Mouse (Mus musculus) liver, adult (tissue): ENCODE measurements at regions not wholly inside any gene's neighbourhood (a gene's known extent, or its start where the extent isn't known, plus 50 kb on each side); places are given as distances from the start of the nearest gene placed in this dataset.

Experiments
- GATA4 ChIP-seq: IDR thresholded peaks from 2 replicates; pipeline ENCODE4 v1.6.1; 2014; ENCODE audit warnings: mild to moderate bottlenecking, low read length; ENCODE audit not compliant: insufficient replicate concordance

DNA sequence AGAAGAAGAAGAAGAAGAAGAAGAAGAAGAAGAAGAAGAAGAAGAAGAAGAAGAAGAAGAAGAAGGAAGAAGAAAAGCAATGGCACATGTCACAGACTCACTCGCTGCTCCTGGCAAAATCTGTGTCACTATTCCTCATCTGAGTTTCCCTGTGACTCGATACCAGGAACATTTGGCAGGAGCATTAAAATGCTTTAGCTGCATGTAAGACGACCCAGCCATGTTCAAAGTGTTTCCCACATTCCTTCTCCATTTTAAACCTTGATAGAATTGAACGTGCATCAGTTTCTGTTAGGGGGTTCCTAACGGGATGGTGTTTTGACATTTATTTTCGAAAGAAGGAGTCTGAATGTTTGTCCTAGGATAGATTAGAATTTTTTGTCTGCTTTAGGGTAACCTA, 51.2 kb upstream of the Pja2 start:
- no peak for TF ChIP-seq GATA4

DNA sequence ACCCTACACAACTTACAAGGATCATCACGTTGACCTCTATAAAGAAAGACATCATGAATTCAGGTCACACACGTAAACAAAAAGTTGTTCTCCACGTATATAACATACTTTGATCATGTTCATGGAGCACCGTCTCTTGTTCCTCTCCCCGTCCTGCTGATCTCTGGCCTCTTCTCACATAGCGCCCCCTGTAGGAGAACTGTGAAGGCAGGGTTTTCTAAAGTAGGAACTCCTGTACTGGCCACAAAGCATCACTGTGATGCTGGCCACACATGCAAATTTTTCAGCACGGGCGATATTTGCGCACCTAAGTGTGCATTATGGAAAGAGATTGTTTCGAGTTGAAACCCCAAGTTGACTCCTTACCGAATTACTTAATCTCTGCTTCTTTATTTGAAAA, 51.9 kb upstream of the Pja2 start:
- no peak for TF ChIP-seq GATA4

DNA sequence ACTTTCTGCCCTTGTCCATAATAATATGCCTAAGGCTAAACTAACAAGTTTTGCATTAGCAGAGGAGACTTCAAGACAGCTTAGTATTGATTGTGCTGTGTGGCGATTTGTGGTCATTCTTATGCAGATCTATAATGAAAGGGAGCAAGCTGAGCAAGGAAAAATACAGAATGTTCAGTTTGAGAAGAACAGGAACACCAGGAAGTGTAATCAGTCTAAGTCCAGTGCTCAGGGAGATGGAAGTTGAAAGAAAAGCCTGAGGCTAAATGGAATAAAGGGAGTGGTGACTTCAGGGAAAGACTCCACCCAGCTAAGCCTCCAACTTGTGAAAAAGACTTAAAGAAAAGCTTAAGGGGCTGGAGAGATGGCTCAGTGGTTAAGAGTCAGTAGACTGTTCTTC, 58.6 kb upstream of the Pja2 start:
- TF ChIP-seq GATA4: no peak

DNA sequence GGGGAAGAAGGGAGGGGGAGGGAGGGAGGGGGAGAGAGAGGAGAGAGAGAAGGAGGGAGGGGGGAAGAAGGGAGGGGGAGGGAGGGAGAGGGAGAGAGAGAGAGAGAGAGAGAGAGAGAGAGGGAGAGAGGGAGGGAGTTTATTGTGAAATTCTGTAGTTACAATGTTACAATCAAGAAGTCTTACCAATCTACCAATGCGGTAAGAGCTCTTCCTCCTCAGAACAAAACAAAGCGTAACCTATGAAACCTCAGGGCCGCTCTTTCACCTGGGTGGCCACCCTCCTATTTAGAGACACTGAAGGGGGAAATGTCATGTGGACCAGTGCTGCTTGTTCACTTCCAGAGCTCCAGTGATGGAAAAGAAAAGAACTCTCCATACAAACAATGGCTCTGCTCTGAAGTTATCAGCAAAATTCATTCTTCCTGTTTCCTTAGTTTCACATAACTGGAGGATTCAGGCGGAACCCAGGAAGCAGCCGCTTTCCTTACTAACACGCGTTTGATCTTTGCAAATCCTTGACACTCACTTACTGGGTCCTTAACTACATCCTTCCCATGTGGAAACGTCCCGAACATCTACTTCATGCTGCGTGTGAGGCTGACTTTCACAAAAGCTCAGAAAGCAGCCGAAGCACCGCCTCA, 65.7 kb upstream of the Pja2 start:
- TF ChIP-seq GATA4: peak; percentile 61; the same call in 1 of the 2 replicates

DNA sequence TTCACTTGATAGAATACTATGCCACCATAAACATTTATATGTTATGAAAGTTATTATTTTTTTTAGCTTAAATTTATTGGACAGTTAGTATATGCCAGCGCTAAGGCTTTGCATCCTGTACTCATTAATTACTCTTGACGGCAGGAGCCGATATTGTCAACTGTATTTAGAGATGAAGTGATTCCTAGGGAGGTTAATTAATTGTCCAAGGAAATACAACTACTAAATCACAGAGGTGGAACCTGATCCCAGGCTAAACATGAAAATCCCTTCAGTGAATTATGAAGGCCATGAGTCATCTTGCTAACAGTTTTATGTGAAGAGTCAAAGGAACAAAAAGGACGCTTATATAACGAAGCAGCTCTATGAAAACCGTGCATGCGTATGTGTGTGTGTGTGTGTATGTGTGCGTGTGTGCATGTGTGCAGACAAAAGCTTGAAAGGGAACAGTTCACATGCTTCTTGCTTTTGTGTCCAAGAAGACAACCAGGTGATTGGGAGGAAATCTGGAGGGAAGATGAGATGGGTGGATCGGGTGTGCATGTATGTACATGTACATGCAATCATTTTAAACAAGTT, 66.5 kb upstream of the Pja2 start:
- no peak for TF ChIP-seq GATA4

DNA sequence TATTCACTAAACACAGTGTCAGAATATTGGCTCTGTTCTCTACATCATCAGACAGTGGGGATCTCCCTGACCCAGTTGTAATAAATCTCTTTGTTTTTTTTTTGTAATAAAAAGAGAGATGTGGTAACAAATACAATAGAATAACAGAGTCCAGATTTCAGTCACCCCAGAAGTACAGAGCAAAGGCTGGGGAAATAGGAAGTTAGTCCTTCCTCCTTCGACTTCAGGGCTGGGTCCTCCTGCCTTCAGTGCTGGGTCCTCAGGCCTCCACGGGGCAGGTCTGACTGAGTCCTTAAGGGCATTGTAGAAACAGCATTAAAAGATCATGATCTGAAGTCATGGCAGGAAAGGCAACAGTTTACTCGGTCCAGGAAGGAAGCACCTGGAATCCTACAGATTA, 67.0 kb upstream of the Pja2 start:
- TF ChIP-seq GATA4: no peak

DNA sequence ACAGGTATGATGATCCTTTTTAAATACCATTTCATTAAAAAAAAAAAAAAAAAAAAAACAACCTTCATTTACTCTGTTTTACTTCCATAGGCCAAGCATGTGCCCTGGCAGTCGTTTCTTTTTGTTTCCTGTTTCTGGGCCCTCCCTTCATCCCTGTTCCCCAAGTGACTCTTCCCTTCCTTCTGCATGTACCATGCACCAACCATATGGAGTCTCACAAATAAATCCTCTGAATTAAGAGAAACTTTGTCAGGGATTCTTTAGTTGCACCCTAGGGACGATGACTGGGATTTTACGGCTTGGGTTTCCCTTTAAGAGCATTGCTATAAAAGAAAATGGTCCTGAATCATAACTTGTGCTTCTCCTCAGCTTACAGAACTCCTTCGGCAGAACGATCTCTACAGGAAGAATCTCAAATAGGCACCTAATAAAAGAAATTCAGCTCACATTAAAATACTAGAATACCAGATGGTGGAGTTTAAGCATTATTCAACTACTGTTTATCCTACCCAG, 75.1 kb upstream of the Pja2 start:
- no peak for TF ChIP-seq GATA4

DNA sequence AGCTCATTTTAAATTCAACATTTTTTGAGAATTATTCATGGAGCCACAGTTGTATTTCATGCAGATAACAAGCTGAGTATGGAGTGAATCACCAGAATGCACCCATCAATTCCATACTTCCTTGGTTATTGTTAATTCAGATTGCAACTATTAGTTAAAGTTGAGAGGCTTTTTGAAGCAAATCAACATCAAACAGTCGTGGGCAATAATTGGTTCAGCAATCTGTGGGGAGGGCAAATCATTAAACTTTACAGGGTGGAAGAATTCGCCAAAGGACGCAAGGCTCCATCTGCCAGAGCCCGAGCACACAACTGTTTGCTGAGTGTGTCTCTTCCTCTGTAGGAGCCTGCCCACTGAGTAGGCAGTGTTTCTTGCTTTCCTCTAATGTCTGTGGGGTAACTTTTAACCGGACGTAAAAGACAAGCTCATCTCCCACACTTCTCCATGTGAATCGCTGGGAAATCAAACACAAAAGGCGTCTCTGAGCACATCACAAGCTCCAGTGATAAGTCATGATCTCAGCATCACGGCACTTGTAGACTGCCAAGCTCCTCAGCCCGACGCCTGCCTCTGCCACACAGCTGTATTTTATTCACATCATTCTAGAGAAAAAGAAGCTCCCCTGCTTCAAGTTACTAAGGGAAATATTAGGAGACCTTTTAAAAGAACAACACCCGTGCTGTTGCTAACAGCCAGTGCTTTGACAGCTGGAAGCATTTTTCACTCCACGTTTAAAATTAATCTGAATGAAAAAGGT, 75.7 kb upstream of the Pja2 start:
- no peak for TF ChIP-seq GATA4

DNA sequence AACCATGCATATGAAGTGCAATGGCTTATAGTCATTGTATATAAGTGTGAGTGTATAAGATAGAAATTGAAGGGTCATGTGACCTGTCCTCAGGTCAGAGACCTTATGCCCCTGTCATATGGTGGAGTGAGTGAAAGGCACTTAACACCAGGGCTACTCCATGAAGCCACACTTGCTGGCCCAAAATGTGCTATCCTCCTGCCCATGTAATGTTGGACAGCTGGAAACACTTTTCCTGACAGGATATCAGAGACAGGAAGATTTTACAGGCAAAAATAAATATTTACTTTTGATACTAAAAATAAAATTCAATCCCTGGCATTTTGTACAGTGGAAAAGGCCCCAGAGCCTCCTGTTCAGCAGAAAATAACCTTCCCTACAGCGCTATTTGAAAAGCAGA, 94.1 kb upstream of the Pja2 start:
- TF ChIP-seq GATA4: no peak

DNA sequence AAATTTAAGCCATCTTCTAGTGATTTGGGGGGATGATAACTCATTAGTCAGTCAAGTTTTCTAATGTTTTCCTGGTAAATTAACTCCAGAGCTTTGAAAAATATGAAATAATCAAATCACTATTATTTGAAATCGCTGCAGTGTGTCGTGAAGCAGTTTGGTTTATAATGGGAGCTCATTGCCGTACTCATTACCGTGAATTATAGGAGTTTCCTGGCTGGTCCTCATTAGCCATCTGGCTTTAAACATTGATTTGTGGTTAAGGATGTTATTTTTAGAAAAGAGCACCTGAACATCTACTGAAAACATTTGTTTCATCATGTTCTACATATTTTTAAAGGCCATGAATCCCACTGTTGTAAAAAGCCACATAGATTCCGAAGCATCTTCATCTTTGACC, 94.8 kb upstream of the Pja2 start:
- TF ChIP-seq GATA4: no peak

DNA sequence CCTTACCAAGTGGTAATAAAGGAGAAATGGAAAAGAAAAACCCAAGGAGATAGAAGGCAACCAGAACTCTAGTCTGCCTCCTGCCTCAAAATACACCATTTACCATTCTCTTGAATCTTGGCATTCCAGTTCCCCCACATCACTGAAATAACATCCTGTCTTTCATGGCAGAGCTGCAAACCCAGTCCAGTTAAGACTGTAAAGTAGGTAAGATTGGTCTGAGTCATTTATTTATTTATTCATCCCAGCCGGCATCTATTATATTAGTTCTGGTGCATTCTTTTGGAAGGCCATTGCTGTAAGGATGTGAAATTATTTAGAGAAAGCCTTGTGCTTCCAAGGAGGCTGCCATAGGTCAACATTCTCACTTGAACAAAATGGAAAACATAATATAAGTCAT, 107.9 kb upstream of the Pja2 start:
- no peak for TF ChIP-seq GATA4

DNA sequence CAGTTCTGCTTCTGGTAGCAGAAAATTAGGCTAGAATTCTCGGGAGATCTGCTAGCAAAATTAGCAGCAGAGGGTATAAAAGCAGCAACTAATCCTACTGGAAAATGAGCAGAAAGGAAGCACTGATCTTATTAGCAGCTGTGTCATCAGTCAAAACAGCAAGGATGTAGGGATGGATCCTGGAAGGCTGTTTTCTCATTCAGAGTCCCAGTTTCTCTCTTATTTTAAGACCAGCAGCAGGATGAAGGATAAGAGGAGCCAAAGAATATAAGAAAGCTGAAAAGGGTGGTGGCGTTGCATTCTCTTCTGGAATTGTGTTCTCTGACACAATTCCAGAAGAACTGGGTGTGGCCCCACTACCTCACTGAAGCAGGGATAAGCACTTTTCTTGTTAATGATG, 123.0 kb upstream of the Pja2 start:
- TF ChIP-seq GATA4: no peak

DNA sequence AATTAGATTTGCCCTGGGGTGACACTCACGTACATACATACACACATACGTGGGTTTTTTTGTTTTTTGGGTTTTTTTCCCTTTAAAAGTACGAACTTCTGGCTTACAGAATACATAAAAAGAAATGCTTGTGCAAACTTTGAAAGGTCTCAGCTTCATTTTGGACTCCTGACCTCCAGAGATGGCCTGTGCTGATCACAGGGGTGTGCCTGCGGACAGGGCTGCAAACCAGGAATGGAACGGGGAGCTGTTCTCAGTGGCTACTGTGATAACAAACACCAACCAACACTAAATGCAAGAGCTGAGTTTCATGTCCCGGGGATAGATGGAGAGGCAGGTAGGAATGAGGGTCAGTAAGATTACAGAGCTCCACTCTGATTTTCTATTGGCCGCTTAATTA, 134.3 kb upstream of the Man2a1 start:
- TF ChIP-seq GATA4: 0 out of 2 replicates have a peak, but pooled peaks have one; percentile 53

DNA sequence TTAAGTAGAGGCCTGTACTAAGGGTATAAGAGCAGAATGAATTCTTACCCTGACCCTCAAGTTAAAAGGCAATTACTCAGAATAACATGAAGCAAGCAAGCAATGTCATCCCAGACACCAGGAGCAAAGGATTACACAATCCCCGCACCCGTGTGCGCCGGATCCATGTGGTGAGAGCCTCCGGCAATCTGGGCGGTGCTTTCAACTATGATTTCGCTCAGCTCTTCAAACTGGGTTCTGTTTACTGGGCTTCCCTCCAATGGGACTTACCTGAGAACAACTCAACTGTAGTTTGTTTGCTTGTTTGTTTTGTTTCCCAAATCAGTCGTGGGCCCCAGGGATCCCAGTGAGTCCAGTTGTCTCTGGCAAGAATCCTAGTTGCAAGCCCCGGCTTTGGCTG, 133.8 kb upstream of the Man2a1 start:
- TF ChIP-seq GATA4: no peak

DNA sequence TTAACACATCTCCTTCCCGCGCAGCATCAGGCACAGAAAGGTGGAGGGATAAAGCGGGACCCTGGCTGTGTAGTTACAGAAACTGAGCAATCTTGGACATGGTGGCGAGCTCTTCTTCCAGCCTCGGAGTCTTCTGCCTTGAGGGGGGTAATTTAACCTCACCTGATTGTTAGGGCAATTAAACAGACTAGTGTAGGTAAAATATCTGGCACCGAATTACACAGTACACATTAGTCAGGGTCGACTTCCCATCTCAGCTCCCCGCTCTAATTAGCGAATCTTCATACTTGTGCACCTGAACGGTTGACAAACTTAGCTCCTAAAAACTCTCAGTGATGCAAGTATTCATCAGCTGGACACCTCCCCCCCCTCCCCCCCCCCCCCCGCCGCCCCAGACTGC, 133.2 kb upstream of the Man2a1 start:
- TF ChIP-seq GATA4: no peak

DNA sequence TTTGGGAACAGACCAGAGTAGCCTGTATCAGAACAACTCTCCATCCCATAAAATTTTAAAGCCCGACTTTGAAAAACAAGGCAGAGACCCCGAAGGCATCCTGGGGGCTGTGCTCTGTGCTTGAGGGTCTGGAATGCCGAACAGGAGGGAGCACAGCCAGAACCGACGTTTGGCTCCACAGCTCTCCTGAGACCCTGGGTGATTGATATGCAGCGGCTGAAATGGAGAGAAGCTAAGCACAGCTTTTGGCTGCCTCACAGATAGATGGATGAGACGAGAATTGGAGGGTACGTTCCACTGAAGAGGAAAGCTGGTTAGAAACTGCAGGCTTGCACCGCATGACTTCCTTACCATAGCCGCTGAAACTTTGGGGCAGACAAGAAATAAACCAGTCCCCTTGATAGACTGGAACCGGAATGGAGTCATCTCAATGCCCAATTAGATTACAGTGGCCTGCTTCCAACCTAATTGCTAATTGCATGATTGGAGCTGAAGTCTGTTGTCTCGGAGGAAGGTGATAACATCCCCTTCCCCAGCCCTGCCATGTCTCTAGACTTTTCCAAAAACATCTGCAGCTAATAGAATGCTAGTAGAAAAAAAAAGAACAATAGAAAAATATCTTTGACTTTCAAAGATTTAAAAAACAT, 130.7 kb upstream of the Man2a1 start:
- no peak for TF ChIP-seq GATA4
